Mouse (Mus musculus) heart, embryonic 13.5 days (tissue): ENCODE results near the gene Hdac4. TPM values are rescaled to one million over a fixed set of nuclear protein-coding genes. Genes with fewer than 3 reads are reported as not detected.

ENCODE experiments used
- ATAC-seq: fragments of 200-750 bp; cut with Nextera tagmentation; 2 replicates; pipeline ENCODE4 v1.8.0; 2017; ENCODE audit warnings: moderate TSS enrichment; ENCODE audit not compliant: insufficient number of reproducible peaks, low FRiP score, low TSS enrichment; ENCODE audit errors: extremely low read depth
- H3K27ac ChIP-seq: fragments of 300-500 bp; sonication (generic); replicated peaks from 2 replicates; pipeline ENCODE4 v1.5.1; 2015; ENCODE audit warnings: moderate library complexity, mild to moderate bottlenecking, inconsistent platforms
- H3K27me3 ChIP-seq: fragments of 300-500 bp; sonication (generic); replicated peaks from 2 replicates; pipeline ENCODE4 v1.6.1; 2015; ENCODE audit warnings: mild to moderate bottlenecking, inconsistent platforms
- H3K36me3 ChIP-seq: fragments of 300-500 bp; sonication (generic); 2 replicates; pipeline ENCODE4 v1.6.1; 2015; ENCODE audit warnings: mild to moderate bottlenecking, inconsistent platforms
- H3K4me1 ChIP-seq: fragments of 300-500 bp; sonication (generic); 2 replicates; pipeline ENCODE4 v1.6.1; 2015; ENCODE audit warnings: inconsistent platforms
- H3K4me2 ChIP-seq: fragments of 300-500 bp; sonication (generic); 2 replicates; pipeline ENCODE4 v1.6.1; 2015; ENCODE audit warnings: inconsistent platforms, mild to moderate bottlenecking, moderate library complexity
- H3K4me3 ChIP-seq: fragments of 300-500 bp; sonication (generic); 2 replicates; pipeline ENCODE4 v1.5.1; 2015; ENCODE audit warnings: moderate library complexity, mild to moderate bottlenecking, inconsistent platforms
- H3K9ac ChIP-seq: fragments of 300-500 bp; sonication (generic); 2 replicates; pipeline ENCODE4 v1.6.1; 2015; ENCODE audit warnings: inconsistent platforms, mild to moderate bottlenecking, moderate library complexity
- H3K9me3 ChIP-seq: fragments of 300-500 bp; sonication (generic); 2 replicates; pipeline ENCODE4 v1.6.1; 2016; ENCODE audit warnings: inconsistent platforms
- WGBS: fragments of 180-500 bp; shearing (Covaris S2); methylation state at CpG from one replicate; pipeline ENCODE4 v1.1.7; 2015; ENCODE audit warnings: mixed read lengths; 5-methylcytosine and 5-hydroxymethylcytosine counted together
- polyA plus RNA-seq: library from polyadenylated mRNA; unstranded; fragments of >200 nt; fragmentation: Nextera tagmentation; extraction: Ambion mirVana; gene quantifications from 2 replicates; pipeline ENCODE4 v1.2.1, GENCODE M21; 2015

Hdac4 gene
- polyA plus RNA-seq, 1 experiment from 2014 or later = 8.4 TPM

GRCm38 (mm10) chr1:92035770-92036169 is 159.7 kb downstream of the Hdac4 start:
- WGBS = 42% methylated on average over 6 of the region's 6 CpGs
- Histone ChIP-seq H3K4me2 (no peak overlapping the region), H3K4me1 (peaks cover 32% of the 10 kb centered on the region), H3K4me3 (no peak overlapping the region), H3K36me3 (0 out of 2 replicates have a peak, but pooled peaks cover 4% of the 10 kb centered on the region), H3K9ac (no peak overlapping the region), H3K9me3 (no peaks in the 10 kb centered on the region), H3K27ac (peak overlapping the region; percentile 34), H3K27me3 (no peaks in the 10 kb centered on the region)
- ATAC-seq = no peak

GRCm38 (mm10) chr1:92034247-92034646 is 161.3 kb downstream of the Hdac4 start:
- Histone ChIP-seq H3K9ac (no peak overlapping the region), H3K27me3 (no peaks in the 10 kb centered on the region), H3K4me1 (peaks cover 32% of the 10 kb centered on the region), H3K36me3 (peaks cover 11% of the 10 kb centered on the region), H3K9me3 (no peaks in the 10 kb centered on the region), H3K4me2 (no peak overlapping the region), H3K4me3 (no peak overlapping the region), H3K27ac (no peak overlapping the region)
- WGBS = 81% methylated on average over 3 of the region's 3 CpGs
- ATAC-seq = no peak

- peaks cover 32% of the 10 kb centered on the region for H3K4me1 ChIP-seq
- H3K27ac ChIP-seq = no peak overlapping the region
- H3K4me3 ChIP-seq = no peak overlapping the region
- peaks cover 18% of the 10 kb centered on the region for H3K36me3 ChIP-seq
- no peak overlapping the region for H3K4me2 ChIP-seq
- H3K9me3 ChIP-seq = no peaks in the 10 kb centered on the region
- WGBS = 70% methylated on average over 7 of the region's 7 CpGs
- ATAC-seq = no peak
- no peak overlapping the region for H3K9ac ChIP-seq
- H3K27me3 ChIP-seq = no peaks in the 10 kb centered on the region
Measured at GRCm38 (mm10) chr1:92033463-92033862, 162.0 kb downstream of the Hdac4 start.

DNA sequence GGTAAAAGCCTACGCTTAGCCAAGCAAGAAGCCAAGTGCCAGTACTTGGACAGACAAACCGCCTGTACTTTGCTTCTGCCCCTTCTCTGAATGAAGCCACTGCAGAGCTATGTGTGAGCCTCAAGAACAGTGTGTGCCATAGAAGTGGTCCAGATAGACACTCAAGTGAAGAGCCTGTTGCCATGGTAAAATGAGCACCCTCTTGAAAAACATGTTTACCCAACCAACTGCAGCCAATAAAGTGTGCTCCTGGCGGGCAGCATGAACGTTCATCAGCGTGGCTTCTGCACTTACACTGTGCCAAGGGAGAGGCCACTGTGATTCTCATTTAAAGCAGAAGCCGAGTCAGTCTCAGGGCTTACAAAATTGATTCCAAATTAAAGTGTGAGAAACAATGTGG is 165.0 kb downstream of the Hdac4 start:
- Histone ChIP-seq H3K27ac (no peak overlapping the region), H3K27me3 (no peaks in the 10 kb centered on the region), H3K4me1 (peaks cover 18% of the 10 kb centered on the region), H3K9me3 (no peaks in the 10 kb centered on the region), H3K4me3 (no peak overlapping the region), H3K36me3 (peaks cover 32% of the 10 kb centered on the region), H3K4me2 (no peak overlapping the region), H3K9ac (no peak overlapping the region)
- no peak for ATAC-seq
- 69% methylated on average over 6 of the region's 6 CpGs for WGBS

DNA sequence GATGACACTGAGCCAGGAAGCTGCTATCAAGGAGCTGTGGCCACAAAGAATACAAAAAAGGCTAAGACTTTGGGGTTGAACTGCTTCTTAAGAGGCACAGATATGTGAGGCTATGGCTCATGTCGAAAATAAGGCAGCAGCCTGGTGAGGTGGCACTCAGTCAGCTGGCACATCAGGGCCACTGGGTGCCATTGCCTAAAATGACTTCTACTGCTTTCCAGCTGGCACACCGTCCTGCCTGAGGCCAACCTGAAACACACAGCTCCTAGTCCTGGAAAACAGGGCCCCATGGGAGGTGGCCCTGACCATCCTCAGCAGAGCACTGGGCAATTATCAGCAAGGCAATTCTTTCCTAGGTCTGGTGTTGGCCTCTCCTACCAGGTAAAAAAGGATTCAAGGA is 167.3 kb downstream of the Hdac4 start:
- no peak for ATAC-seq
- Histone ChIP-seq H3K4me1 (no peaks in the 10 kb centered on the region), H3K9ac (no peak overlapping the region), H3K9me3 (no peaks in the 10 kb centered on the region), H3K27me3 (no peaks in the 10 kb centered on the region), H3K4me2 (no peak overlapping the region), H3K36me3 (peaks cover 28% of the 10 kb centered on the region), H3K27ac (no peak overlapping the region), H3K4me3 (no peak overlapping the region)
- 76% methylated on average over 2 of the region's 2 CpGs for WGBS

- Histone ChIP-seq H3K36me3 (peaks cover 28% of the 10 kb centered on the region), H3K27ac (no peak overlapping the region), H3K4me2 (no peak overlapping the region), H3K9me3 (no peaks in the 10 kb centered on the region), H3K27me3 (no peaks in the 10 kb centered on the region), H3K4me3 (no peak overlapping the region), H3K4me1 (peaks cover 14% of the 10 kb centered on the region), H3K9ac (no peak overlapping the region)
- ATAC-seq = no peak
- 80% methylated on average over 3 of the region's 3 CpGs for WGBS
Measured at GRCm38 (mm10) chr1:92026351-92026750, 169.1 kb downstream of the Hdac4 start.

- Histone ChIP-seq H3K27me3 (no peaks in the 10 kb centered on the region), H3K36me3 (peaks cover 18% of the 10 kb centered on the region), H3K27ac (no peak overlapping the region), H3K9ac (no peak overlapping the region), H3K9me3 (no peaks in the 10 kb centered on the region), H3K4me3 (no peak overlapping the region), H3K4me2 (no peak overlapping the region), H3K4me1 (peaks cover 21% of the 10 kb centered on the region)
- no peak for ATAC-seq
- WGBS = 86% methylated on average over 3 of the region's 3 CpGs
Measured at GRCm38 (mm10) chr1:92023906-92024305, 171.6 kb downstream of the Hdac4 start.

DNA sequence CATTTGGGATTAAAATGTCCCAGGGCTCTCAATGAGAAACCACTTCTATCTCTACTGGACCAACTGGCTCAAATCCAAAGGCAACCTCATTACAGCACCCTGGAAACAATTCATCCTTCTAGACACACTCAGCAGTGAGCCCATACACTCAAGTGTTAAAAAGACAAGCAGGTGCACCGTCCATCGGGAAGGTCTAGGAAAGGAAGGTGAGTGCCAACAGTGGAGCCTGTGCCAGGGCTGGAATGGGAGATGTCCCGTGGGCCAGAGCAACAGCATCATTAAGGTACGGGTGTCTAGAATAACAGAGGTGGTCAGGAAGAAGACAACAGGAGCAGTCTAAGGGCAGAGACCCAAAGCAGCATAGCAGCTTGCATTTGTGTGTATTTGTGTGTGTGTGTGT is 173.5 kb downstream of the Hdac4 start:
- no peak for ATAC-seq
- H3K4me2 ChIP-seq = no peak overlapping the region
- no peaks in the 10 kb centered on the region for H3K27me3 ChIP-seq
- no peak overlapping the region for H3K4me3 ChIP-seq
- H3K27ac ChIP-seq = no peak overlapping the region
- no peaks in the 10 kb centered on the region for H3K9me3 ChIP-seq
- peaks cover 21% of the 10 kb centered on the region for H3K4me1 ChIP-seq
- 73% methylated on average over 4 of the region's 4 CpGs for WGBS
- no peak overlapping the region for H3K9ac ChIP-seq
- H3K36me3 ChIP-seq = peaks cover 9% of the 10 kb centered on the region

- H3K4me3 ChIP-seq = no peak overlapping the region
- H3K9ac ChIP-seq = no peak overlapping the region
- no peak overlapping the region for H3K4me2 ChIP-seq
- no peak for ATAC-seq
- 61% methylated on average over 4 of the region's 4 CpGs for WGBS
- peaks cover 13% of the 10 kb centered on the region; the same call in 1 of the 2 replicates for H3K4me1 ChIP-seq
- H3K27ac ChIP-seq = no peak overlapping the region
- no peaks in the 10 kb centered on the region for H3K27me3 ChIP-seq
- no peaks in the 10 kb centered on the region for H3K9me3 ChIP-seq
- H3K36me3 ChIP-seq = peaks cover 15% of the 10 kb centered on the region
Measured at GRCm38 (mm10) chr1:92015938-92016672, 179.4 kb downstream of the Hdac4 start.

- Histone ChIP-seq H3K4me1 (peaks cover 6% of the 10 kb centered on the region; the same call in 1 of the 2 replicates), H3K9me3 (no peaks in the 10 kb centered on the region), H3K27me3 (no peaks in the 10 kb centered on the region), H3K4me3 (no peak overlapping the region), H3K4me2 (no peak overlapping the region), H3K27ac (no peak overlapping the region), H3K9ac (no peak overlapping the region), H3K36me3 (peaks cover 15% of the 10 kb centered on the region)
- no peak for ATAC-seq
Measured at GRCm38 (mm10) chr1:92015252-92015651, 180.2 kb downstream of the Hdac4 start.

GRCm38 (mm10) chr1:92014496-92014895 is 181.0 kb downstream of the Hdac4 start:
- H3K4me3 ChIP-seq = no peak overlapping the region
- peaks cover 17% of the 10 kb centered on the region for H3K36me3 ChIP-seq
- H3K9me3 ChIP-seq = no peaks in the 10 kb centered on the region
- no peaks in the 10 kb centered on the region for H3K27me3 ChIP-seq
- ATAC-seq = no peak
- no peak overlapping the region for H3K9ac ChIP-seq
- H3K4me2 ChIP-seq = no peak overlapping the region
- H3K27ac ChIP-seq = no peak overlapping the region
- 0 out of 2 replicates have a peak, but pooled peaks cover 6% of the 10 kb centered on the region for H3K4me1 ChIP-seq

- Histone ChIP-seq H3K4me1 (peaks cover 11% of the 10 kb centered on the region; the same call in 1 of the 2 replicates), H3K4me3 (no peak overlapping the region), H3K27me3 (no peaks in the 10 kb centered on the region), H3K27ac (no peak overlapping the region), H3K9me3 (no peaks in the 10 kb centered on the region), H3K9ac (no peak overlapping the region), H3K4me2 (no peak overlapping the region), H3K36me3 (peaks cover 13% of the 10 kb centered on the region)
- no peak for ATAC-seq
- 23% methylated on average over 1 of the region's 1 CpGs for WGBS
Measured at GRCm38 (mm10) chr1:92006666-92007065, 188.8 kb downstream of the Hdac4 start.
